ENCODE assay signal across 9 mouse cellular contexts in the genomic region with DNA sequence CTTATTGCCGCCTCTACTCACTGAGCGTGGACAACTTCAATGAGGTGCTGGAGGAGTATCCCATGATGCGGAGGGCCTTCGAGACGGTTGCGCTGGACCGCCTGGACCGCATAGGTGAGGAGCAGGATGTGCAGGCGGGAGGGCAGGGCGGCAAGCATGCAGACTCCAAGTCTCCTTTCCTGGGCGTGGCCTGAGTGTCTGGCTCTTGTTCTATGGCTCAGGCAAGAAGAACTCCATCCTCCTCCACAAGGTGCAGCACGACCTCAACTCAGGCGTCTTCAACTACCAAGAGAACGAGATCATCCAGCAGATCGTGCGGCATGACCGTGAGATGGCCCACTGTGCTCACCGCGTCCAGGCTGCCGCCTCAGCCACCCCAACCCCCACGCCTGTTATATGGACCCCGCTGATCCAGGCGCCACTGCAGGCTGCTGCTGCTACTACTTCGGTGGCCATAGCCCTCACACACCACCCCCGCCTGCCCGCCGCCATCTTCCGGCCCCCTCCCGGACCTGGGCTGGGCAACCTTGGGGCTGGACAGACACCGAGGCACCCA. TPM values are rescaled to one million over a fixed set of nuclear protein-coding genes. Genes with fewer than 3 reads are reported as not detected.
DNase-seq lines count a peak whose midpoint lies in the region; ATAC-seq and TF ChIP-seq lines count a peak whose summit lies in the region.
"Had no signal": no experiment of that assay in that cellular context is flagged by ENCODE, and none has a peak within 500 bp of the region (broad histone marks: within the 10 kb centered on the region; RNA-seq: fewer than 3 reads in every experiment).

No protein-coding gene starts in this region.

- no peak overlapping the region for H3K4me3 ChIP-seq in heart, embryonic 15.5 days
- peak overlapping the region; percentile 71 for H3K4me3 ChIP-seq in E14TG2a.4 (replicated peaks; ENCODE audit: low read length)
- H3K4me3 ChIP-seq in embryonic facial prominence, embryonic 12.5 days: peak overlapping the region; percentile 22

- peaks cover 6% of the 10 kb centered on the region; the same call in 1 of the 2 replicates for H3K36me3 ChIP-seq in heart, embryonic 15.5 days
- H3K36me3 ChIP-seq in E14TG2a.4 (ENCODE audit: insufficient read depth, low read length): no peaks in the 10 kb centered on the region
- 0 out of 2 replicates have a peak, but pooled peaks cover 3% of the 10 kb centered on the region for H3K36me3 ChIP-seq in embryonic facial prominence, embryonic 12.5 days

- H3K4me1 ChIP-seq in heart, embryonic 15.5 days (replicated peaks): 0 out of 2 replicates have a peak, but pooled peaks cover 7% of the 10 kb centered on the region
- peaks cover 26% of the 10 kb centered on the region for H3K4me1 ChIP-seq in E14TG2a.4 (replicated peaks; ENCODE audit: low read depth, low read length)
- peaks cover 22% of the 10 kb centered on the region for H3K4me1 ChIP-seq in embryonic facial prominence, embryonic 12.5 days

- H3K27me3 ChIP-seq in heart, embryonic 15.5 days: peaks cover 8% of the 10 kb centered on the region; the same call in 1 of the 2 replicates
- peaks cover 52% of the 10 kb centered on the region for H3K27me3 ChIP-seq in E14TG2a.4 (ENCODE audit: insufficient read depth, low read length)
- H3K27me3 ChIP-seq in embryonic facial prominence, embryonic 12.5 days: peaks cover 18% of the 10 kb centered on the region

- H3K9me3 ChIP-seq in heart, embryonic 15.5 days (replicated peaks): no peaks in the 10 kb centered on the region
- H3K9me3 ChIP-seq in E14TG2a.4 (ENCODE audit: low read length): no peaks in the 10 kb centered on the region
- no peaks in the 10 kb centered on the region for H3K9me3 ChIP-seq in embryonic facial prominence, embryonic 12.5 days

- no peak for TF ChIP-seq CTCF in E14TG2a.4 (conservative IDR thresholded peaks at IDR 0.05; ENCODE audit: low read length)

- no peak overlapping the region for H3K27ac ChIP-seq in heart, embryonic 15.5 days
- H3K27ac ChIP-seq in embryonic facial prominence, embryonic 12.5 days: no peak overlapping the region

- DNase-seq in heart, postnatal 25 days (ENCODE audit: low spot score): no peak
- DNase-seq in kidney, postnatal 10 days: peak; percentile 21
- no peak for DNase-seq in adrenal gland, postnatal 10 days
- DNase-seq in T-cell, adult 2 months (ENCODE audit: low spot score): no peak
- no peak for DNase-seq in ovary, postnatal 36 days (ENCODE audit: low spot score)
- DNase-seq: gastrocnemius, postnatal 10 days had no signal

- intact Hi-C loops in heart, postnatal 25 days (cut with DNase I): no loop called here

- no peak overlapping the region for H3K9ac ChIP-seq in heart, embryonic 15.5 days
- no peak overlapping the region for H3K9ac ChIP-seq in embryonic facial prominence, embryonic 12.5 days

- no peak for ATAC-seq in heart, embryonic 15.5 days (replicated peaks; ENCODE audit: insufficient number of reproducible peaks, insufficient read depth, low FRiP score, low read depth)
- no peak for ATAC-seq in embryonic facial prominence, embryonic 12.5 days (ENCODE audit: insufficient number of reproducible peaks, insufficient read depth, low FRiP score, low TSS enrichment)

- WGBS in heart, embryonic 15.5 days: 36% methylated on average over 30 of the region's 30 CpGs
- WGBS in embryonic facial prominence, embryonic 12.5 days: 27% methylated on average over 30 of the region's 30 CpGs

- H3K4me2 ChIP-seq in heart, embryonic 15.5 days: peak overlapping the region; percentile 33
- H3K4me2 ChIP-seq in embryonic facial prominence, embryonic 12.5 days (replicated peaks): peak overlapping the region; percentile 52

RNA-seq across cellular contexts. Expression of gene Hcn4, which starts 35.9 kb away (rescaled TPM):
- polyA plus RNA-seq in heart, embryonic 15.5 days (2015; fragmentation: Nextera tagmentation; extraction: Ambion mirVana): 1.4 and 1.6 TPM in 2 replicates
- 1 to 10 TPM; 6.5 to 7.0 TPM for total RNA-seq in heart, postnatal 25 days (2021)
- polyA plus RNA-seq in embryonic facial prominence, embryonic 12.5 days (2016; fragmentation: Nextera tagmentation; extraction: Ambion mirVana): 0.62 and 0.64 TPM in 2 replicates
- 1 to 10 TPM in 1 of 2 experiments, under 1 TPM in 1; 0.66 to 1.3 TPM for total RNA-seq in adrenal gland, postnatal 10 days (2021)
